Mouse (Mus musculus) forebrain, embryonic 16.5 days (tissue): ENCODE measurements around the gene Alpl. TPM values are rescaled to one million over a fixed set of nuclear protein-coding genes. Genes with fewer than 3 reads are reported as not detected.

ENCODE experiments used
- ATAC-seq: fragments of 200-750 bp; cut with Nextera tagmentation; 2 replicates; pipeline ENCODE4 v1.8.0; 2017; ENCODE audit warnings: mild to moderate bottlenecking, moderate library complexity
- H3K27ac ChIP-seq: fragments of 300-500 bp; sonication (generic); 2 replicates; pipeline ENCODE4 v1.5.1; 2014; ENCODE audit warnings: low read length, control low read depth
- H3K27me3 ChIP-seq: fragments of 300-500 bp; sonication (generic); replicated peaks from 2 replicates; pipeline ENCODE4 v1.6.1; 2014; ENCODE audit warnings: low read length; ENCODE audit not compliant: control insufficient read depth, insufficient read depth
- H3K36me3 ChIP-seq: fragments of 300-500 bp; sonication (generic); 2 replicates; pipeline ENCODE4 v1.6.1; 2014; ENCODE audit not compliant: control insufficient read depth, insufficient read depth
- H3K4me1 ChIP-seq: fragments of 300-500 bp; sonication (generic); replicated peaks from 2 replicates; pipeline ENCODE4 v1.6.1; 2014; ENCODE audit warnings: low read length; ENCODE audit not compliant: control insufficient read depth, insufficient read depth
- H3K4me2 ChIP-seq: fragments of 300-500 bp; sonication (generic); 2 replicates; pipeline ENCODE4 v1.6.1; 2014; ENCODE audit warnings: mild to moderate bottlenecking, low read length, control low read depth
- H3K4me3 ChIP-seq: fragments of 300-500 bp; sonication (generic); replicated peaks from 2 replicates; pipeline ENCODE4 v1.5.1; 2014; ENCODE audit warnings: mild to moderate bottlenecking, low read length, control low read depth
- H3K9ac ChIP-seq: fragments of 300-500 bp; sonication (generic); replicated peaks from 2 replicates; pipeline ENCODE4 v1.6.1; 2014; ENCODE audit warnings: low read depth, low read length, control low read depth
- H3K9me3 ChIP-seq: fragments of 300-500 bp; sonication (generic); 2 replicates; pipeline ENCODE4 v1.6.1; 2016; ENCODE audit warnings: low read length; ENCODE audit not compliant: control insufficient read depth
- WGBS: fragments of 180-500 bp; shearing (Covaris S2); extraction: QIAGEN DNeasy Blood & Tissue Kit; methylation state at CpG from one replicate; pipeline ENCODE4 v1.1.7; 2014; 5-methylcytosine and 5-hydroxymethylcytosine counted together
- polyA plus RNA-seq: library from polyadenylated mRNA; unstranded; fragments of >200 nt; fragmentation: Nextera tagmentation; extraction: Ambion mirVana; gene quantifications from 2 replicates; pipeline ENCODE4 v1.2.1, GENCODE M21; 2015

Gene Alpl
- polyA plus RNA-seq, 1 experiment from 2014 or later = 7.6 TPM

DNA sequence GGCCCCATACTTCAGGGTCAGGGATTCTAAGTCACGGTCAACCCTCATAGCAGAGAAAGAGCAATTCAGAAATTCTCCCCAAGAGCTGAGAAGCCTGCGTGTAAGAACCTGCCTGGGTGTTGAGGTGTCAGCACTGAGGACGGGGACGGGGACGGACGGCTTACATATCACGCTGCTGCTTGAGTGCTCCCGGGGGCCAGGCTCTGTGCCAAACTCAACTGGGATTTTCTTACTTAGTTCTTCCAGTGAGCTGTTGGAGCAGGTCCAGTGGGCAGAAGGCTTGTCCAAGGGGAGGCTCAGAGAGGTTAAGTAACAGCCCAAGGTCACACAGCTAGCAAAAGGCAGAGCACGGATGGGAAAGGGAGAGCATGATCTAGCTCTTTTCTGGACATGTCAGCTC, 44.5 kb downstream of the Alpl start:
- Histone ChIP-seq H3K36me3 (no peaks in the 10 kb centered on the region), H3K9ac (no peak overlapping the region), H3K9me3 (no peaks in the 10 kb centered on the region), H3K27me3 (no peaks in the 10 kb centered on the region), H3K4me2 (no peak overlapping the region), H3K27ac (no peak overlapping the region), H3K4me3 (no peak overlapping the region), H3K4me1 (no peaks in the 10 kb centered on the region)
- WGBS = 53% methylated on average over 9 of the region's 9 CpGs
- ATAC-seq = no peak

GRCm38 (mm10) chr4:137751310-137751709, 44.9 kb downstream of the Alpl start:
- Histone ChIP-seq H3K4me3 (no peak overlapping the region), H3K27me3 (no peaks in the 10 kb centered on the region), H3K4me1 (no peaks in the 10 kb centered on the region), H3K9ac (no peak overlapping the region), H3K36me3 (no peaks in the 10 kb centered on the region), H3K27ac (no peak overlapping the region), H3K9me3 (no peaks in the 10 kb centered on the region), H3K4me2 (no peak overlapping the region)
- no peak for ATAC-seq
- 78% methylated on average over 8 of the region's 8 CpGs for WGBS

DNA sequence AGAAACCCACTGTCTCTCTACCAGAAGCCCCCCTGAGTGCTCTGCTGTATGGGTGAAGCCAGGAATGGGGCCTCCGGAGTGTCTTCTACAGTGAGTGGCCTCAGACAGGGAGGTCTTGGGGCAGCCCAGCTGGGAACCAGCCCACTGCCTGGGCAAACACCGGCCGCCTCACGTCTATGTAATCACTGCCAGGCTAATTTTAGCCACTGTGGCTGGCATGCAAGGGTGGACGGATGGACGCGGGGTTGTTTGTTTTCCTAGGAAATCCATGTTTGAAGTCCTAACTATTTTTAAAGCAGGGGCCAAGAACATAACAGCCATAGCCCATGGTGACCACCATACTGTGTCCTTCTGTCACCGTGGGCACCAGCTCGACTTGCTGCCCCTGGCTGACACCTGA, 46.1 kb downstream of the Alpl start:
- no peak for ATAC-seq
- Histone ChIP-seq H3K9ac (no peak overlapping the region), H3K36me3 (no peaks in the 10 kb centered on the region), H3K4me3 (no peak overlapping the region), H3K4me1 (no peaks in the 10 kb centered on the region), H3K27ac (no peak overlapping the region), H3K27me3 (no peaks in the 10 kb centered on the region), H3K9me3 (no peaks in the 10 kb centered on the region), H3K4me2 (no peak overlapping the region)
- WGBS = 84% methylated on average over 9 of the region's 9 CpGs

DNA sequence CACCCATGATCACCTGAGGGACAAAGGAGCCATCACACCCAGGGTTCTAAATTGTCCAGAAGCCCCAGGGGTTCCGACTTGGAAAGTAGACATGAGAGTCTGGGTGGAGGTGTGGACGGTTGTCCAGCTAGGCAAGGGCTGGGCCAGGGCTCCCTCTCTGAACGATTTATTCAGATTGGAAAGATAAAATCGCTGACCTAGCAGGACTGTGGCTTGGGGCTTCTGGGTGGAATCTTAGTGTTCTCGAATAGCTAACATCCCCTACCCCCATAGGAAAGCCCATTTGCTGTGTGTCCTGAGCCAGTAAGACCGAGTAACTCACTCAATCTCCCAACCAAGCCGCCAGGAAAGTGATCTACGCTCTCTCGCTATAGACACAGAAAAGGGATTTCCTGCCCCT, 46.5 kb downstream of the Alpl start:
- H3K27ac ChIP-seq = no peak overlapping the region
- H3K9me3 ChIP-seq = no peaks in the 10 kb centered on the region
- whole genome bisulfite sequencing = 87% methylated on average over 9 of the region's 9 CpGs
- no peaks in the 10 kb centered on the region for H3K27me3 ChIP-seq
- H3K9ac ChIP-seq = no peak overlapping the region
- H3K4me2 ChIP-seq = no peak overlapping the region
- no peak overlapping the region for H3K4me3 ChIP-seq
- no peak for ATAC-seq
- no peaks in the 10 kb centered on the region for H3K4me1 ChIP-seq
- H3K36me3 ChIP-seq = no peaks in the 10 kb centered on the region

GRCm38 (mm10) chr4:137748726-137749125, 47.5 kb downstream of the Alpl start:
- Histone ChIP-seq H3K27me3 (no peaks in the 10 kb centered on the region), H3K4me2 (no peak overlapping the region), H3K9me3 (no peaks in the 10 kb centered on the region), H3K4me1 (no peaks in the 10 kb centered on the region), H3K27ac (no peak overlapping the region), H3K36me3 (no peaks in the 10 kb centered on the region), H3K4me3 (no peak overlapping the region), H3K9ac (no peak overlapping the region)
- ATAC-seq = no peak
- 62% methylated on average over 4 of the region's 4 CpGs for WGBS

DNA sequence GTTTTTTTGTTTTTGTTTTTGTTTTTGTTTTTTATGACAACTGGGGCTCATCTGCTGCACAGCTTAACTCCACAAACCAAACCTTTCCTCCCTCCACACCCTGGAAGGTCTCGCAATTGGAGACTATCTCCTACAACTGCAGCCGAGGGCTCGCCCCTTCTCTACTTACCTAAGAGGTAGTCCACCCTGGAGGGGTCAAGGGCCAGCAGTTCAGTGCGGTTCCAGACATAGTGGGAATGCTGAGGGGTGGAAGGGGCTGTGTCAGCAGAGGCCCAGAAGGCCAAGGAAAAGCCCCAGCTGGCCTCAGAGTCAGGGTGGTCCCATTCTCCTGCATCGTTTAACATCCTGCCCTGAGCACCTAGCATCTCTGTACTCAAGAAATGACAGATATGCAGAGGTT, 48.6 kb downstream of the Alpl start:
- Histone ChIP-seq H3K9me3 (no peaks in the 10 kb centered on the region), H3K4me1 (no peaks in the 10 kb centered on the region), H3K4me2 (no peak overlapping the region), H3K27me3 (no peaks in the 10 kb centered on the region), H3K27ac (no peak overlapping the region), H3K4me3 (no peak overlapping the region), H3K36me3 (no peaks in the 10 kb centered on the region), H3K9ac (no peak overlapping the region)
- no peak for ATAC-seq
- 94% methylated on average over 5 of the region's 5 CpGs for WGBS

- Histone ChIP-seq H3K4me1 (no peaks in the 10 kb centered on the region), H3K4me2 (no peak overlapping the region), H3K9ac (no peak overlapping the region), H3K9me3 (no peaks in the 10 kb centered on the region), H3K36me3 (no peaks in the 10 kb centered on the region), H3K4me3 (no peak overlapping the region), H3K27ac (no peak overlapping the region), H3K27me3 (no peaks in the 10 kb centered on the region)
- 92% methylated on average over 9 of the region's 9 CpGs for WGBS
- ATAC-seq = no peak
These were observed 49.1 kb downstream of the Alpl start for GRCm38 (mm10) chr4:137747091-137747490.

- ATAC-seq = no peak
- Histone ChIP-seq H3K4me1 (no peaks in the 10 kb centered on the region), H3K27me3 (no peaks in the 10 kb centered on the region), H3K27ac (no peak overlapping the region), H3K9me3 (no peaks in the 10 kb centered on the region), H3K4me3 (no peak overlapping the region), H3K9ac (no peak overlapping the region), H3K4me2 (no peak overlapping the region), H3K36me3 (no peaks in the 10 kb centered on the region)
- 60% methylated on average over 13 of the region's 13 CpGs for WGBS
These were observed 51.7 kb downstream of the Alpl start for GRCm38 (mm10) chr4:137744433-137744918.

- WGBS = 65% methylated on average over 7 of the region's 7 CpGs
These were observed 52.4 kb downstream of the Alpl start for GRCm38 (mm10) chr4:137743791-137744190.

DNA sequence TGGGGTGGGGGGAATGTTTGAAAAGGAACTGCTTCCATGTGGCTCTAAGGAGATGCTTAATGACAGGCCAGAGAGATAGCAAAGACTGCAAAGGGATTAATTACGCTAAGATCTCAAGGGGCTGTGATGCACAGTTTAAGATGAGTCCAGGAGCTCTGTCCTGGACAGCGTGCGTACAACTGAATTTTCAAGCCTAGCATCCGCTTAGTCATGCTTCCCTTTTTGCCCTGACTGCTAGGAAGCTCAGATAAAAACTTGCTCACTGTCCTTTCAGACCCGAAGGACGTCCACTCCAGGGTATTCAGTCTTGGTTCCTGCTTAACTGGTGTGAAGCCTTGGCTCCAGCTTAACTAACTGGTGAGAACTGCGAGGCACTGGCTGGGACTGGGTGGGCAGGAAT, 55.8 kb downstream of the Alpl start:
- Histone ChIP-seq H3K9ac (no peak overlapping the region), H3K4me1 (peaks cover 6% of the 10 kb centered on the region), H3K9me3 (no peaks in the 10 kb centered on the region), H3K4me3 (no peak overlapping the region), H3K4me2 (no peak overlapping the region), H3K27ac (no peak overlapping the region), H3K27me3 (no peaks in the 10 kb centered on the region), H3K36me3 (no peaks in the 10 kb centered on the region)
- 86% methylated on average over 7 of the region's 7 CpGs for WGBS
- no peak for ATAC-seq

More at GRCm38 (mm10) chr4:137743791-137744190, 52.4 kb downstream of the Alpl start:
- no peaks in the 10 kb centered on the region for H3K36me3 ChIP-seq
- H3K4me1 ChIP-seq = no peaks in the 10 kb centered on the region
- no peaks in the 10 kb centered on the region for H3K9me3 ChIP-seq
- no peak for ATAC-seq
- no peak overlapping the region for H3K4me3 ChIP-seq
- no peak overlapping the region for H3K9ac ChIP-seq
- no peak overlapping the region for H3K4me2 ChIP-seq
- no peaks in the 10 kb centered on the region for H3K27me3 ChIP-seq
- H3K27ac ChIP-seq = no peak overlapping the region
